Mouse (Mus musculus): Measurements from ENCODE around the gene Sec62.
A peak's percentile ranks its signal among the peaks of the same experiment; 100 is the strongest.
"Not testable (repeated sequence)": the region's sequence is repeated elsewhere in the genome, so short reads cannot be mapped to it uniquely, and the experiment has no call there.

The Sec62 gene

DNA sequence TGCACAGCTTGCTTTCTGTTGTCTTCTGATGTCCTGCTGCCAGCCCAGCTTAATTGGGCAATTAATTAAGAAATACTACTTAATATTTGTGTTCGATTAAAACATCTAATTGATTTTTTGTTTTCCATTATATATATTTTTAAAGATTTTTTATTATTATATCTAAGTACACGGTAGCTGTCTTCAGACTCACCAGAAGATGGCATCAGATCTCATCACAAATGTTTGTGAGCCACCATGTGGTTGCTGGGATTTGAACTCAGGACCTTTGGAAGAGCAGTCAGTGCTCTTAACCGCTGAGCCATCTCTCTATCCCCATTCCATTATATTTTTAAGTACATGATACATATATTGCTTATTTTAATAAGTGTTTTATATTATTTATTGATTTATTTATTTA is 40.6 kb downstream of the Sec62 start:
- DNase-seq = no peak

DNA sequence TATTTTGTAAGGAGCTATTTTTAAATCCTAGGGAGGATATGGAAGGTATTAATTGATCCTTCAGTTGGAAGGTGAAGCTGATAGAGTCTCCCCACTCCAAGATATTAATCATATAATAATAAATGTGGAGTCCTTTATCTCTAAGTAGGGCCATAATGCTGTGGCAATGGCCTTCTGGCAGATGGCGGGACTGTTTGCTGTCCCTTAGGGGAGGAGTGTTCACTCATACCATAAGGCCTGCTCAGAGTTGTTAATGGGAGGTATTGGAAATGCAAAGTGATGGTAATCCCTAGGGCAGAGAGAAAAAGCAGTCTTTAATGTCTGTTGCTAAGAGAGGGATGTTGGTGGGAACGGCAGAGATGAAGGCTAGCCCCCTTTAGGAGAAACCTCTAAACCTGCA is 53.1 kb downstream of the Sec62 start:
- no peak for DNase-seq

DNA sequence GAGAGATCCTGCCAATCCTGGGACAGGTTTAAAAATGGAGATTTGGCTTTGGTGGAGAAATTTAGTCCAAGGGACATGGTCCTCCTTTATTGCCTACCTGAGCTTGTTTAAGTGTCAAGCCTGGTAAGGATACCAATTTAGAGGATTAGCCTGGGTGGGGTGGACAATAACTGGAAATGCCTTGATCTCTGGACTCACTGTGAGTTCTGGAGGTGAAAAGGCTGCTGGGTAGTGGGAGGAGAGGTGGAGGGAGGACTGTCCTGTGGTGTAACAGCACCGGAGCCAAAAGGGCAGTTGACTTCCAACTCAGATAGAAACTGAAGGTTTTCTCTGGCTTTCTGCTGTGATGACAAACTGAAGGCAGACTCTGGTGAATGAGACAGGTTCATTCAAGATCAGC is 54.7 kb downstream of the Sec62 start:
- no peak for DNase-seq

DNA sequence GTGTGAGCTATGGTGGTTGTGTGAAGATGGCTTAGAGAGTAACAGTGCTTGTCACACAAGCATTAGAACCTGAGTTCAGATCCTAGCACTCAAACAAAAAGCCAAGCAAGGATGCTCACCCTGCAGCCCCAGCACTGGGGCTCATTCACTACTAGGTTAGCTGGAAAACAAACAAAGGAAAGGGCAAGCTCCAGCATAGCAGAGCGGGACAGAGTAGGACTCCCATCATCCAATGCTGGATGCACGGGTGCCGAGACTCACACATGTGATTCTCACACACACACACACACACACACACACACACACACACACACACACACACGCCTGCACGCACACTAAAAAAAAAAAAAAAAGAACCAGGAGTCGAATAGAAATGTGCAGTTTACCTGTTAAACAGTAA is 58.7 kb downstream of the Sec62 start:
- DNase-seq = no peak

DNA sequence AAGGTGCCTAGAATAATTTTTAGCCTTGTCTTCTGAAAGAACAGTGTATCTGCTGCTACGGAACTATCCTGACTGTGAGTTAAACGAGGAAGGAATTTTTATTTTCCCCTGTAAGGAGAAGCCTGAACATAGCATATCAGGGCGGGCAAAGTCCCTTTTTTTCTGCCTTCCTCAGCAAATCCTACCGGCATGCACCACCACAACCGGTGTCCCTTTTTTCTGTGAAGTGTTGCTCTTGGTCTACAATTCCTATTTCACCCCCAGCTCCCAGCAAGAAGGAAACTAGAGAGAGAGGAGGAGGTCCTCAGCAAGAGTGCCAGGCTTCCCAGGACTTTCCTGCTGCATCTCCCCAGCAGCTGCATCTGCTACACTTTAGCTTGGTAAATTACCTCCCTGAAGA is 60.9 kb downstream of the Sec62 start:
- no peak for DNase-seq

DNA sequence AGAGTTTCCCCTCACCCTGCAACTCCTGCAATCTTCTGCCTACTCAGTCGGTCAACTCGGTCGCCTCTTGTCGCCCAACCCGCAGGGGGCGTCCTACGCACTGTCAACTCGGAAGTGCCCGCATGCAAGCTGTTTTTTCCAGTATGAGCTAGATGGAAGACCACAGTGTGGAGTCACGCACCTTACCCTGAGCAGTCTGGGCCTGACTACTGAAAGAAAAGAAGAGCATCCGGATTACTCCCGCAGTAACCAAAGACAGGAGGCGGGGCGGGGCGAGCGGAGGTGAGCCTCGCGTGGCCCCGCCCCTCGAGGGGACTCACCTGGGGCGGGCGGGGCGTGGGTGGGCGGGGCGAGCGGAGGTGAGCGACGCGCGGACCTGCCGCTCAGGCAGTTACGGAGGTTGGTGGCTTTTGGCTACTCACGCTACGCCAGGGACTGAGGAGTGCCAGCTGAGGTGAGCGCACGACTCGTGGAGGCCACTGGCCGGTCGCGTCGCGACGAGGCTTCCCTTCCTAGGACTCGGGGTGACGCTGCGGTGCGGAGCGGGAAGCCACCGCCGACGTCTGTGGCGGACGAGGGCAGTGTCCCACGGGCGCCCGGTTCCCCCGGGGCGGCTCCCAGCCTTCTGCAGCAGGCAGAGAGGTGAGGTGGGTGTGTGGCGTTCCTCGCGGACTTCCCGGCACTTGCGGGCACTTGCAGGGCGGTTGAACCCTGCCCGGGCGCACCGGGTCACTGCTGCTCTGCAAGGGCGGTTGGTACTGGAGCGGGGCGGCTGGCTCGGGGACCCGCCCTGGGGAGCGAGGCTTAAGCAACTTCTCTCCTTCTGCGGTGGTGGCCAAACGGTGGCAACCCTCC is 63.2 kb downstream of the Sec62 start, which contains the start of gene Gpr160:
Gene Gpr160 (plus strand): TSS at position 347 of the 855 bp plus-strand sequence.
- peak; percentile 23 for DNase-seq

DNA sequence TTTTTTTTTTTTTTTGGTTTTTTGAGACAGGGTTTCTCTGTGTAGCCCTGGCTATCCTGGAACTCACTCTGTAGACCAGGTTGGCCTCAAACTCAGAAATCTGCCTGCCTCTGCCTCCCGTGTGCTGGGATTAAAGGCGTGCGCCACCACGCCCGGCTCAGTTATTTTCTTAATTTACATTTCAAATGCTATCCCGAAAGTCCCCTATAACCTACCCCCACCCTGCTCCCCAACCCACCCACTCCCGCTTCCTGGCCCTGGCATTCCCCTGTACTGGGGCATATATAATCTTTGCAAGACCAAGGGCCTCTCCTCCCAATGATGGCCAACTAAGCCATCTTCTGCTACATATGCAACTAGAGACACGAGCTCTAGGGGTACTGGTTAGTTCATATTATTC is 66.9 kb downstream of the Sec62 start:
- not testable (repeated sequence) for DNase-seq

DNA sequence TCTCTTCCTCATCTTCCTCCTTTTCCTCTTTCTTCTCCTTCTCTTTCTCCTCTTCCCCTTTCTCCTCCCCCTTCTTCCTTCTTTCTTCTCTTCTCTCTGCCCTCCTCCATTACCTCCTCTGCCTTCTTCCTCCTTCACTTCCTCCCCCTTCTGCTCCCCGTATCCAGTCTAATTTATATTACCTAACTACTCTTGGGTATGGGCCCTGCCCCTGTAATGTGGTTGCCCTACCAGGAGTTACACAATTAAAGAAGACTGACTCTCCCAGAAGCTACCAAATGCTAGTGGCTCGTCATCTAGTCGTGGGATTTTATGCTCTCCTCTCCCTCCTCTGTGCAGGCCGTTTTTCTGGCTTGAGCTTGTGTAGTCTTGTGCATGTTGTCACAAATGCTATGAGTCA is 68.0 kb downstream of the Sec62 start:
- DNase-seq = no peak

DNA sequence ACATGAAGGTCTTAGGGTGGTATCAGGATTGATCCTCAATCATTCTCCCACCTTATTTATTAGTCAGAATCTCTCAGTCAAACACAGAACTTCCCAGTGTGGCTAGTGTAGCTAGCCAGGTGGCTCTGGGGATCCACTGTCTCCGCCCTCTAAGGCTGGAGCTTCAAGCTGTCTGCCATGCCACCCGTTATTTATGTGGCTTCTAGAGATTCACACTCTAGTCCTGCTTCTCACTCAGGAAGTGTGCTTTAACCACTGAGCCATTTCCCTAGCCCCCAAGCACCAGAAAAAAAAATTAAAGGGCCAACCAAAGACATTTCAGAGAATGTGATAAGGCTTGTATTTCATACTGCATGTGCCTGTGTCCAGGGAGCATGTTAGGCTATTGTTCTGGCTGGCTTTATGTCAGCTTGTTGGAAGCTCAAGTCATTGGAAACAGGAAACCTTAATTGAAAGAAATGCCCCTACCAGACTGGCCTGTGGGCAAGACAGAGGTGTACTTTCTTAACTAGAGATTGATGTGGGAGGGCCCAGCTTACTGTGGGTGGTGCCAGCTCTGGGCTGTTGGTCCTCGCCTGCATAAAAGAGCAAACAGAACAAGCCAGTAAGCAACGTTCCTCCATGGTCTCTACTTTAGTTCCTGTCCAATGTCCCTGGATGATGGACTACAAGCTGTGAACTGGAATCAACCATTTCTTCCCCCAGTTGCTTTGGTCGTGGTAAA is 71.2 kb downstream of the Sec62 start:
- DNase-seq = no peak

DNA sequence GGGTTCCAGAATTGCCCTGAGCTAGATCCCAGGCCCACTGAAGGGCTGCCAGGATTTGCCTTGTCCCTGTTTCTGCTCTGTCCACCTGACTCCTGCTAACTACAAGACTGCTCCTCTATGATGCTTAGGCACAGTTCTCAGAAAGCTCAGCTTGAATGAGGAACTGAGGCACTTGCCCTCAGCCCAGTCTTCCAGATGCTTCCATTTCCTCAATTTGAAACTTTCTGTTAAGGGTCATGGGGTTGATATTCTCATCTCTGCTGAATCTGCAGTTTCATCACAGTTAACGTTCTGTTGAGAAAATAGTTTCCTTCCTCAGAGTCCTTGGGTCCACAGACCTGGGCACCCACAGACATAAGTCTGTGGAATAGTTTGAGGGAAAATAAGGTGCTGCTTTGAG is 72.0 kb downstream of the Sec62 start:
- DNase-seq = no peak

DNA sequence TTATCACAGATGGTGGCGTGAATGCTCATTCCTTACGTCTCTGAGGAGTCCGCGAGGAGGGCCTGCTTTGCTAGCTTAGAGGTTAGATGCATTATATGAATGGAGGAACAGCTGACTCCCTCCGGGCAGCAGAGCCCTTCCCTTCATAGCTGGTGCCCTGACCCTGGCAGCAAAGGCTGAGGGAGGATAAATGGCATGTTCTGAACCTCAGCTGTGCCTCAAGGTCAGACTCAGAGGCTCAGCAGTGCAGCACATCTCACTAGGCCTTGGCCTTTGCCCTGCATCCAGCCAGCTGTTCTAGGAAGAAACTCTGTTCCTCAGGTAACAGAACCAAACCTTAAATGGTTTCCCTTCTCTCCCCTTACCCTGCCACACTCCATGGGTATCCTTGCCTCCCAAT is 75.5 kb downstream of the Sec62 start:
- no peak for DNase-seq

DNA sequence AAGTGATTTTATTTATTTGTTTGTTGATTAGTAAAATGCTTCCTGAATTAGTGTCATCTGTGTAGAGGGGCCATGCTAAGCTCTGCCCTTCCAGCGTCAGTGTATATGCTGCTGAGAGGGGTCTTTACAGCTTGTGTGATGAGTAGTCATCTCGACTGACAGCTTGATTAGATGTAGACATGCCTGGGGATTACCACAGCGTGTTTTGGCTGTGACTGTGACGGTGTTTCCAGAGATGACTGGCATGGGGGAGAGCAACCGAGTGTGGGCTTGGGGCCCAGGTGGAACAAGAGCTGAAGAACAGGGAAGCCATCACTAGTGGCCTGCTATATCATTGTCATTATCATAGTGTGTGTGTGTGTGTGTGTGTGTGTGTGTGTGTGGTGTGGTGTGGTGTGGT is 76.0 kb downstream of the Sec62 start:
- DNase-seq = no peak

DNA sequence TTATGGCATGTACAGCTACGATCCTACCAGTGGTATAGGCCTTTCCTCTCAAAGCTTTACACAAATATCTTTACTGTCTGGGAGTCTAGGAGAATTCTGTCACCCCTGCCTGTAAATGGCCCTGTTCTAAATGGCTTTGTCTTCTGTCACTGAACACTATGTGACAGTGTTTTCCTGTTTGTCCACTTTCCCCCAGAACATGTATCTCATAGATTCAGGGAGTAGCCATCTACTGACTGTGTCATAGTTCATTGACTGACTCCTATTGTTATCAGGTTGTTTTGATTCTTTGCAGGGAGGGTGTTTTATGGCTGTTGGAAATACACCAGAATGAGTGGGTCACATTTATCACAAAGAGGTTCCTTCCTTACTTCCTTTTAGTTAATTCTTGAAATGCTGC is 77.3 kb downstream of the Sec62 start:
- DNase-seq = no peak

Measured in right cerebral cortex, postnatal 25 days (tissue).